Mouse (Mus musculus): ENCODE results near the gene Hoxb13. TPM values are rescaled to one million over a fixed set of nuclear protein-coding genes. Genes with fewer than 3 reads are reported as not detected.

Hoxb13 gene
- polyA plus RNA-seq, 1 experiment from 2014 or later: not detected

DNA sequence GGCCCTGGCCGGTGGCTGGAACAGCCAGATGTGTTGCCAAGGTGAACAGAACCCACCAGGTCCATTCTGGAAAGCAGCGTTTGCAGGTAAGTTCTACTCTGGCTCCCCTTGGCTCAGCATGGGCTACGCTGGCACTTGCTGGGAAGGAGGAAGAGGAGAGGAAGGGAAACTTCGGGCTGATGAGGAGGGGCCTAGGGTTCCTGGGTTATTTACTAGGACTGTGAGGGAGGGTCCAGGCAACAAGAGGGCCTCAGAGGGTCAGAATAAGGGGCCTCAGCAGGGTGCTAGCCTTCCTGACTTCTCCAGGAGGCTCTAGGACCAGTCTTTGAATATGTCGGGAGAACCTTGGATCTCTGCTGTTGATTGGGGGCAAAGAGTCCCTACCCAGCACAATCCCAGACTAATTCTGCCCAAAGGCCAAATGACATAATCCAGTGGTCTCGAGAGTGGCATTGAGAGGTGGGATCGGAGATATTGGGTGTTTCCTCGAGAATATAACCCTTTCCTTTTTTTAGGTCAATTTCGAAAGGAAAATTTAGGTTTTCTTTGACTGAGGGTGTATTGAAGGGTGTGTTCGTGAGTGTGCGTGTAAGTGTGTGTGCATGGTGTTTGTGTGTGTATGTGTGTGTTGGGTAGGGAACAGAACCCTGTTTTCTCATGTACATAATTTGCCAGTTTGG, 985 bp downstream of the Hoxb13 start:
- Histone ChIP-seq H3K4me3 (no peak overlapping the region), H3K36me3 (no peaks in the 10 kb centered on the region), H3K27ac (no peak overlapping the region), H3K4me1 (peaks cover 16% of the 10 kb centered on the region), H3K4me2 (no peak overlapping the region), H3K27me3 (peaks cover 100% of the 10 kb centered on the region), H3K9ac (no peak overlapping the region), H3K9me3 (no peaks in the 10 kb centered on the region)
- 9% methylated on average over 11 of the region's 11 CpGs for WGBS
- ATAC-seq (ENCODE audit: insufficient number of reproducible peaks, low FRiP score, low TSS enrichment, low read depth): no peak

DNA sequence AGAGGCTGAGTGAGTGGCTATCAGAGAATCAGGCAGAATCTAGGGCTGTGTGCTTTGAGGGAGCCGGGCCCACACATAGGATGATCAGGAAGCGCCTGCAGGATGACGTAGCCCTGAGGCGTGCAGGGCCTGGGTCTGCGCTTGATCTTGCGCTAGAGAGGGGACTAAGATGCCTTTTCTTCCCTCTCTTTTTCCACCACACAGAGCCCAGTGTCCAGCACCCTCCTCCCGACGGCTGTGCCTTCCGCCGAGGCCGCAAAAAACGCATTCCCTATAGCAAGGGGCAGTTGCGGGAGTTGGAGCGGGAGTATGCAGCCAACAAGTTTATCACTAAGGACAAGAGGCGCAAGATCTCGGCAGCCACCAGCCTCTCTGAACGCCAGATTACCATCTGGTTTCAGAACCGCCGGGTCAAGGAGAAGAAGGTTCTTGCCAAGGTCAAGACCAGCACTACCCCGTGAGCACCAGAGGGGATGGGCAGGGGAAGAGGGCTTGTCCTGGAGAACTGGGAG, 1.7 kb downstream of the Hoxb13 start:
- Histone ChIP-seq H3K9me3 (no peaks in the 10 kb centered on the region), H3K36me3 (no peaks in the 10 kb centered on the region), H3K27ac (no peak overlapping the region), H3K4me1 (peaks cover 17% of the 10 kb centered on the region), H3K4me3 (no peak overlapping the region), H3K4me2 (no peak overlapping the region), H3K9ac (no peak overlapping the region), H3K27me3 (peaks cover 100% of the 10 kb centered on the region)
- ATAC-seq (ENCODE audit: insufficient number of reproducible peaks, low FRiP score, low TSS enrichment, low read depth): no peak
- WGBS: 1% methylated on average over 20 of the region's 20 CpGs

DNA sequence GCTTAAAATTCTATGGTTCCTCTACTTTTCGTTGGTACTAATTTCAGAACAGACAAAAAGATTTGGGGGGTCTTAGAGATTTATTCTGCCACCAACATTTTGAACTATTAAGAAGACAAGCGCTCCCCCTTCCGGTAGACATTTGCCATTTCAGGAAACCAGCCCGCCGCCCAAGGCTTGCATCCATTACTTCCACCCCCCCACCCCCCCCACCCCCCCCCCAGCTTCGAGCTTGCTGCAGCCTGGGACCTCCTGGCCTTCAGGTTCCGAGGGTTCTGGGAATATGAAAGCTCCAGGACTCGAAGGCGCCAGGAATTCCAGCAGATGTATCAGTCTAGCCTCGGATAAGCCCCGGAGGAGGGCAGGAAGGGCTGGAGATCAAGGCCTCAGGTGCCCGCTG, 4.5 kb downstream of the Hoxb13 start:
- WGBS: 1% methylated on average over 12 of the region's 12 CpGs

GRCm38 (mm10) chr11:96199181-96200086, 5.3 kb downstream of the Hoxb13 start:
- H3K4me1 ChIP-seq: peaks cover 8% of the 10 kb centered on the region

More for the DNA sequence above, 4.5 kb downstream of the Hoxb13 start:
- H3K9ac ChIP-seq: no peak overlapping the region
- H3K9me3 ChIP-seq: no peaks in the 10 kb centered on the region
- peaks cover 16% of the 10 kb centered on the region for H3K4me1 ChIP-seq
- H3K27me3 ChIP-seq: peaks cover 100% of the 10 kb centered on the region
- no peak overlapping the region for H3K4me3 ChIP-seq
- no peak overlapping the region for H3K27ac ChIP-seq
- no peak for ATAC-seq (ENCODE audit: insufficient number of reproducible peaks, low FRiP score, low TSS enrichment, low read depth)
- no peaks in the 10 kb centered on the region for H3K36me3 ChIP-seq
- H3K4me2 ChIP-seq: no peak overlapping the region

GRCm38 (mm10) chr11:96200183-96200655, 6.1 kb downstream of the Hoxb13 start:
- ATAC-seq (ENCODE audit: insufficient number of reproducible peaks, low FRiP score, low TSS enrichment, low read depth): no peak
- 1% methylated on average over 14 of the region's 14 CpGs for WGBS

More at GRCm38 (mm10) chr11:96199181-96200086, 5.3 kb downstream of the Hoxb13 start:
- Histone ChIP-seq H3K9me3 (no peaks in the 10 kb centered on the region), H3K9ac (no peak overlapping the region), H3K4me3 (no peak overlapping the region), H3K27ac (no peak overlapping the region), H3K27me3 (peaks cover 100% of the 10 kb centered on the region), H3K4me2 (no peak overlapping the region), H3K36me3 (no peaks in the 10 kb centered on the region)
- ATAC-seq (ENCODE audit: insufficient number of reproducible peaks, low FRiP score, low TSS enrichment, low read depth): no peak
- WGBS: 2% methylated on average over 22 of the region's 22 CpGs

DNA sequence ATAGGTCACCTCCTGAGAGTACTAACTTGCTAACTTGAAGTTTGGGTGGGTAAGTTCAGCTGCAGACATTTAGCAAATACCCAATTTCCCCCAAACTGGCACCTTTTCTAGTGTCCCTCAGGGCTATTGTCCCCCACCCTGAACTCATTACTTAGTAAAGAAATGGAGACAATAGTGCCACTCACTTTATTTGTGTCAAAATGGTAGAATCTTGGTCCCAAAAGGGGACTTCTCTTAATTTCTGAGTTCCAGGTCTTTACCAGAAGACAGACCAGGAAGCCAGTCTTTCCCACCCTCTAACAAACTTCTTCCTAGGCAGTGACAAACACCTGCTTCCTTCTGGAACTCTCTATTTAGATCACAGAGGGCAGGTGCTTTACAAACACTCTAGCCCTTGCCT, 7.6 kb downstream of the Hoxb13 start:
- Histone ChIP-seq H3K4me1 (0 out of 2 replicates have a peak, but pooled peaks cover 7% of the 10 kb centered on the region), H3K27me3 (peaks cover 99% of the 10 kb centered on the region), H3K9me3 (no peaks in the 10 kb centered on the region), H3K4me2 (no peak overlapping the region), H3K36me3 (no peaks in the 10 kb centered on the region), H3K4me3 (no peak overlapping the region), H3K27ac (no peak overlapping the region), H3K9ac (no peak overlapping the region)
- no peak for ATAC-seq (ENCODE audit: insufficient number of reproducible peaks, low FRiP score, low TSS enrichment, low read depth)

More at GRCm38 (mm10) chr11:96200183-96200655, 6.1 kb downstream of the Hoxb13 start:
- no peaks in the 10 kb centered on the region for H3K9me3 ChIP-seq
- 0 out of 2 replicates have a peak, but pooled peaks cover 7% of the 10 kb centered on the region for H3K4me1 ChIP-seq
- peaks cover 100% of the 10 kb centered on the region for H3K27me3 ChIP-seq
- H3K27ac ChIP-seq: no peak overlapping the region
- no peak overlapping the region for H3K4me3 ChIP-seq
- H3K9ac ChIP-seq: no peak overlapping the region
- no peak overlapping the region for H3K4me2 ChIP-seq
- H3K36me3 ChIP-seq: no peaks in the 10 kb centered on the region

DNA sequence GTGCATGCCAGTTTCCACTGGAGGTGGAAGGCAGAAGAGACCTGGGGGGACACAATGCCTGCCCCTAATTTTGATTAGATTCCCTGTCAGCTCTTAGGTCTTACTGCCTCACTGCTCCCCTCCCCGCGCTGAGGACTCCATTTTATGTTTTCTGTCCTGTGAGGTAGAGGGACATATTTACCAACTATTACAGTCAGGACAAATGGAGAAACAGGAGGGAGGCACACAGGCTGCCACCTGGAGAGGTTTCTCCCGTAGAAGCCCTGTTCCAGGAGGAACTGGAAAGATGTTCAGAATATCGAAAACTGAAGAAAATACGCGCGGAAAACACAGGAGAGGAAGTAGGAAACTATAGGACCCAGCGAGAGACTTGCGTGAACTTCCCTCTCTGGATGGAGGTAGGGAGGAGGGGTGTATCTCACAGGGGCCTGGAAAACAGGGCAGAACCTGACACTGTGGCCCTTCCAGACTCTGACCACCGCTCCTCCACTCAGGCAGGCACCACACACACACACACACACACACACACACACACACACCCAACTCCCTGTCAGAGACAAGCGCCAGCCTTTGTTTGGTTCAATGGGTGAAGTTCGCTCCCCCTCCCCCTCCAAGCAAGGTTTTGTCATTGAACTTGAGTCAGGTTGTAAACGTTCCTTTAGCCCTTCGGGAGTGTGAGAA, 8.4 kb downstream of the Hoxb13 start:
- Histone ChIP-seq H3K9ac (no peak overlapping the region), H3K27me3 (peaks cover 99% of the 10 kb centered on the region), H3K4me2 (no peak overlapping the region), H3K27ac (no peak overlapping the region), H3K36me3 (no peaks in the 10 kb centered on the region), H3K9me3 (no peaks in the 10 kb centered on the region), H3K4me1 (0 out of 2 replicates have a peak, but pooled peaks cover 7% of the 10 kb centered on the region), H3K4me3 (no peak overlapping the region)
- 2% methylated on average over 14 of the region's 14 CpGs for WGBS
- no peak for ATAC-seq (ENCODE audit: insufficient number of reproducible peaks, low FRiP score, low TSS enrichment, low read depth)

DNA sequence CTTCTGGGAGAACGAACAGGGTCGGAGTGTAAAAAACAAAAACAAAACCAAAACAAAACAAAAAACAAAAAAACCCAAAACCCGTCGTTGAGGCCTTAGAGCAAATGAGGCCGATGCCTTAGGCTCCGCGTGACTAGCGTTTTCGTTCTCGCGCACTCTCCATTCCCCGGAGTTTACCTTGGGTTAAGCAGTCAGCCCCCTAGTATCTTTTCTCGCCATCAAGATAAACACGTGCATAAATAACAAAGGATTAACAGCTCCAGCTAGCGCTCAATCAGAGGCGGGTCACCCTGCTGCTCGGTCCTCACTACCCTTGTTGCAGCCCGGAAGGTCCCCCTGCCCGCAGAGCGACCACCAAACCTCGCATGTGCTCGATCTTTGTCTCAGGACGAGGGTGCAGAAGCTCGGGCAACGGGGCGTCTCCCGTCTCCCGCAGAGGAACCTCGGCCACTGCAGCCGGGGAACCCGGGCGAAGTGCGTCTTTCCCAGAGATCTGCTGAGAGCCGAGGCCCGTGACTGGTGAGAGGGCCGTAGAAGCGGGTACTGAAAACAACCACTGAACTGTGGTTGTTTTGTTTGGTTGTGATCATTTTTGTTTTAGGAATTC, 9.2 kb downstream of the Hoxb13 start:
- H3K4me3 ChIP-seq: no peak overlapping the region
- under 1% methylated on average over 37 of the region's 37 CpGs for WGBS

GRCm38 (mm10) chr11:96203789-96204186, 9.7 kb downstream of the Hoxb13 start:
- Histone ChIP-seq H3K9me3 (no peaks in the 10 kb centered on the region), H3K27ac (no peak overlapping the region), H3K27me3 (peaks cover 99% of the 10 kb centered on the region), H3K4me2 (no peak overlapping the region), H3K36me3 (no peaks in the 10 kb centered on the region), H3K4me1 (0 out of 2 replicates have a peak, but pooled peaks cover 7% of the 10 kb centered on the region), H3K9ac (no peak overlapping the region), H3K4me3 (no peak overlapping the region)
- under 1% methylated on average over 16 of the region's 16 CpGs for WGBS
- no peak for ATAC-seq (ENCODE audit: insufficient number of reproducible peaks, low FRiP score, low TSS enrichment, low read depth)

More for the DNA sequence above, 9.2 kb downstream of the Hoxb13 start:
- Histone ChIP-seq H3K27me3 (peaks cover 99% of the 10 kb centered on the region), H3K9me3 (no peaks in the 10 kb centered on the region), H3K9ac (no peak overlapping the region), H3K27ac (no peak overlapping the region), H3K4me1 (0 out of 2 replicates have a peak, but pooled peaks cover 7% of the 10 kb centered on the region), H3K36me3 (no peaks in the 10 kb centered on the region), H3K4me2 (no peak overlapping the region)
- ATAC-seq (ENCODE audit: insufficient number of reproducible peaks, low FRiP score, low TSS enrichment, low read depth): no peak

DNA sequence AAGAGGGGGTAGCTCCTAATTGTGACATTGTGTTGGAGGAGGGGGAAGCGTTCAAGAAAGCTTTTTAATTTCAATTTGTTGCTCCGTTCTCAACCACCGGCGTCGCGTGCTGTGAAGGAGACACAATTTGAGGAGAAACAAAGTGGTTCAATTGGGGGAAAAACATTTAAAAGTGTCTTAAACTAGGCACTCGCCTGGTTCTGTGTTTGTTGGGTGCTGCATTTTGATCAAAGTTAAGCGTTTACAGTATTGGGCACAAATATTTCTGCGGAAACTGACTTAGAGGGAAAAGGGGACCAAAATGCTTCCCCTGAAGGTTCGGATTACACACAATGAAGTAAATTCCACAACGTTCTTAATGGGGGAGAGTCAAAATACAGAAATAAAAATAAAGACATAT, 10.2 kb downstream of the Hoxb13 start:
- WGBS: 2% methylated on average over 11 of the region's 11 CpGs
- ATAC-seq (ENCODE audit: insufficient number of reproducible peaks, low FRiP score, low TSS enrichment, low read depth): no peak
- Histone ChIP-seq H3K27me3 (peaks cover 99% of the 10 kb centered on the region), H3K4me3 (no peak overlapping the region), H3K4me2 (no peak overlapping the region), H3K9ac (no peak overlapping the region), H3K36me3 (no peaks in the 10 kb centered on the region), H3K9me3 (no peaks in the 10 kb centered on the region), H3K27ac (no peak overlapping the region), H3K4me1 (0 out of 2 replicates have a peak, but pooled peaks cover 7% of the 10 kb centered on the region)
